Mouse (Mus musculus) gastrocnemius, adult 18-20 months (tissue): ENCODE results near the gene Enthd1. TPM values are rescaled to one million over a fixed set of nuclear protein-coding genes. Genes with fewer than 3 reads are reported as not detected.
"Not testable (repeated sequence)": the region's sequence is repeated elsewhere in the genome, so short reads cannot be mapped to it uniquely, and the experiment has no call there.

Source experiments
- DNase-seq: peaks from one replicate; pipeline ENCODE4 v3.0.0; 2021; ENCODE audit warnings: low spot score
- total RNA-seq, 2 experiments: library from RNA; stranded (reverse); gene quantifications; 2 replicates each; pipeline ENCODE4 v1.2.3; 2021

The Enthd1 gene
- total RNA-seq, 2 experiments from 2014 or later = not detected

- DNase-seq = no peak
These were observed 26.1 kb downstream of the Enthd1 start for GRCm38 (mm10) chr15:80538671-80539340.

DNA sequence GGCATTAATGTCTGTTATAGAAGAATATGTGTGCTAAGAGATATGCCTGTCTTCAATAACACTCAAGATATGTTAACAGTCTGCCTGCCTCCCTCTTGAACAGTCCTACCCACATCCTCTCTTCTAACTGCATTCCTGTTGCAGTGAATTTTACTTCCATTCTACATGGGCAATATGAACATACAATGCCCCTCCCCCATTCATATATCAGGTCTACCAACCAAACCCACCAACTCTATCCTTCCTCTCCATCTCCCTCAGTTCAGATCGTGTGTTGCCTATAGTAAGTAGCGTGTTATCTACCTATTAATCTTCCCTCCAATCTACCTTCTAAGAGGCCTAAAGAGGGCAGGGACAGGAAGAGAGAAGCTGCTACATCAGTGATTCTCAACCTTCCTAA lies 26.9 kb downstream of the Enthd1 start:
- DNase-seq = no peak

DNA sequence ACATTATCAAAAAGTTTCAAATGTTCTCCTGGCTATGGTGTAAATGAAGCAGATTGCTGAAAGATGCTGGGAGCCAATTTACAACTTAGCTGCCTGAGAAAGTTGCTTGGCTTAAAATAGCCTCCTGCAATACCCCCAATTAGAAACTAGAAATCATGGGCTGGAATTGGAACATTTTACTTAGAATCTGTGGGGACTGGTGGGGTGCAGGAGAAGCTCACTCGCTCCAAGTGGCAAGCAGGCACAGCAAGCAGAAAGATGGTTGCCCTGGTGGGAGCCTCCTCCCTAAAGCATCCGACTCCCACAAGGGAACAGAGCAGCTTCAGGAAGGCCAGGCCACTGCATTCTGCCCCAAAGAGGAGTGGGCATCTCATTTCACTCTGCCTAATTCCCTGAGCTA lies 28.9 kb downstream of the Enthd1 start:
- DNase-seq = no peak

DNA sequence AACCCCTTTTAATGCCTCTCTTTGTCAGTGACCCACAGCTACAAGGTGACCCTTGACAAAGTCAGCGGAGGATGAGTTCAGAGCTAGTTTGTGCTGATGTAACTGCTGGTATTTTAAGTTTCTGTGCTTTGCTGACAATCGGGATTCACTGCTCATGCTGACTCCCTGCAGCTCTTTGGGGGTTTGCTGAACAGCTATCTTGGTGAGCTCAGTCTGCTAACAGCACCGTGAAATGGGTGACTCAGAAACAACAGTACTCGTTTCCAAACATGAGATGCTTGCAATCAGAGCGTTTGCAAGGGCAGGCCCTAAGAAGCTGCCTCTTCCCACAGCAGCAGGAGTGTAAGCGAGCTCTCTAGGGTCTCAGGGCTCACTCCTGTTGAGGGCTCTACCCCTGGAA lies 31.7 kb downstream of the Enthd1 start:
- DNase-seq = no peak

- DNase-seq = no peak
These were observed 32.5 kb downstream of the Enthd1 start for GRCm38 (mm10) chr15:80532281-80533072.

GRCm38 (mm10) chr15:80531026-80531425 lies 33.9 kb downstream of the Enthd1 start:
- no peak for DNase-seq

GRCm38 (mm10) chr15:80529955-80530869 lies 34.7 kb downstream of the Enthd1 start:
- DNase-seq = no peak

GRCm38 (mm10) chr15:80521661-80522388 lies 43.1 kb downstream of the Enthd1 start:
- no peak for DNase-seq

GRCm38 (mm10) chr15:80519931-80520330 lies 45.0 kb downstream of the Enthd1 start:
- DNase-seq = no peak

DNA sequence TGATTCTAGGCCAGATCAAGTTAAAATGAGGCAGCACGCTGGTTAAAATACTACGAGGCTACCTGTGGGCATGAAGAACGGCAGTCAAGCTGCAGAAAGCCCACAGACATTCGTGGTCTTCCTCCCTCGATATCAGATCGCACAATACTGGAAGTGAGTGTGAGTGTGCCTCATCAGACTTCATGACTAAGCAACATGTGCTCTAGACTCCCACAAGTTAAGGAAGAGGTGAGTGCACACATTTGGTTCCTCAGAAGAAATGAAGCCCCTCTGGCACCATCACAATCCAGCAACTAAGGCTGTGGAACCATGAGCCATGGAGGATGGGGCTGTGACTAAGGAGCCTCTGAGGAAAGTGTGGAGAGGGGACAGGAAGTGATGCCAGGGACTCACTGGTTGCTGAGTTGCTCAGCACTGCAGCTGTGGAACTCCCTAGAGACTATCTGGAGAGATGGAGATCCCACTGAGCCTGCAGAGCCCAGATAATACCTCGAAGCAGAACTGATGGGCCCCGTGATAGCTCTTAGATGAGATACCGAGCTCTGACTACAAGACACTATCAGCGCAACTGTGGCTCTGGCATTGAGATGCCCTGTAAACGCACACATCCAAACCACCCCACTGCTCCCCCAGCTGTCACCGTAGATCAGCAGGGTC lies 46.3 kb downstream of the Enthd1 start:
- no peak for DNase-seq

DNA sequence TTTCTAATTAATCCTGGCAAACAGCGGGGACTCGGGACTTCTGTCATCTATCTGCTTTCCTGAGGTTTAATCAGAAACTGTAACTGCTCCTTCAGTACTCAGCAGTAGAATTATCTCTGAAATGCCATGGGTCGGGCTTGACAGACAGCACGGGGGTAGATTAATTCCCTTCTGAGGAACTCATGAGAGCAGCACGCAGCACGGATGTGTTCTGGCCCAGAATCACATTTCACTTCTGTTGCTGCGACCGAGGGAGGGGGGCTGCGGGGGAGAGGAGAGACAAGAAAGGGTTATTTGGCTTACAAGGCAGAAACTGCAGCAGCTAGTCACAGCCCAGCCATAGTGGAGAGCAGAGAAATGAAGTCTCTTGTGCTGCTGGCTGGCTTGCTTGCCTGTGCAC lies 47.0 kb downstream of the Enthd1 start:
- DNase-seq = no peak

DNA sequence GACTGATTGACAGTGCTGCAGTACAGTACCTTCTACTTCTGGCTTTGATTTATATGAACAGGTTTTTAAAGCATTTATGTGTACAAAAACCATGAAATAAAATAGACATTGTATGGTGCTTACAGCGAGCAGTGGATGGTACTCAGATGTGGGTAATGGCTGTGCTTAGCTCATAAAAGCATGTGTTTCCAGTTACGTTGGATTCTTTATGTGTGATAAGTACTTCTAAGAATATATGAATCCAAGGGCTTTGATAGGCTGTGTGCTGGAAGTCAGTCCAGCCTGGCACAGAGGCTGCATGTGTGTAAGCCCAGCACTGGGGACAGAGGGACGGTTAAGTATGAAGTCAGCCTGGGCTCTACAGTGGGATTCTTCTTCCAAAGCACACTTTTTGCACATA lies 48.4 kb downstream of the Enthd1 start:
- no peak for DNase-seq

- no peak for DNase-seq
These were observed 59.9 kb downstream of the Enthd1 start for GRCm38 (mm10) chr15:80505086-80505485.

GRCm38 (mm10) chr15:80503155-80503554 lies 61.8 kb downstream of the Enthd1 start:
- DNase-seq = not testable (repeated sequence)

DNA sequence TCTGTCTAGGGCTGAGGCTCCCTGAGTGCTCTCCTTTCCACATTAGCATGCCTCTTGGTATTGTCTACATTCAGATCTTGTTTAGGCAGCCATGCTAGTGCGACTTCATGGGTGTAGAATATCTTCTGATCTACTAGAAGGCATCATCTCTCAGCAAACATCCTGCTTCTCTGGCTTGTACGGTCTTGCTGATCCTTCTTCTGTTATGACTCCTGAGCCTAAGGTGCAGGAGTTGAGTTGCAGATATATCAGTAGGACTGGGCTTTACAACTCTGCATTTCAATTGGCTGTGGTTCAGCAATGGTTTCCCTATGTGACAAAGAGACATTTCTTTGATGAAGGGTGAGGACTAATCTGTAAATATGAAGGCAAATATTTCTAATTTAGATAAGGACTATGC lies 62.2 kb downstream of the Enthd1 start:
- no peak for DNase-seq

GRCm38 (mm10) chr15:80501106-80502096 lies 63.6 kb downstream of the Enthd1 start:
- DNase-seq = no peak

GRCm38 (mm10) chr15:80500426-80500825 lies 64.5 kb downstream of the Enthd1 start:
- DNase-seq = no peak

- DNase-seq = not testable (repeated sequence)
These were observed 67.2 kb downstream of the Enthd1 start for GRCm38 (mm10) chr15:80497733-80498132.

DNA sequence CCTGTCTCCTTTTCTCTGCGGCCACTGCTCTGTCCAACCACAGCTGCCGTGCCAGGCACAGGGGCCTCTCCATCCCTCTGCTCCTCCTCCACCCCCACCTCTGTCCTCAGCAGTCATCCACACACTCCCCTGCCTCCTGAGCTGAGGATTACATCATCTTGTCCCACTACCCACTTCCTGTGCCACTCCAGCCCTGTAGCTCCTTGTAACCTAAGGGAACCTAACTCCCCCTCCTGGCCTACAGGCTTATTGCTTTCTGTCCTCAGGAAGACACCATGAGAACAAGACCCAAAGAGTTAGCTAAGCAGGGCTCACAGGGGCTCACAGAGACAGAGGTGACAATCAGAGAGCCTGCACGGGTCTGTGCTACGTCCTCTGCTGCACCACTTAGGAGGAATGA lies 73.5 kb downstream of the Enthd1 start:
- DNase-seq = no peak
